Comparison of ENCODE assay signal across 8 mouse cellular contexts in the genomic region with DNA sequence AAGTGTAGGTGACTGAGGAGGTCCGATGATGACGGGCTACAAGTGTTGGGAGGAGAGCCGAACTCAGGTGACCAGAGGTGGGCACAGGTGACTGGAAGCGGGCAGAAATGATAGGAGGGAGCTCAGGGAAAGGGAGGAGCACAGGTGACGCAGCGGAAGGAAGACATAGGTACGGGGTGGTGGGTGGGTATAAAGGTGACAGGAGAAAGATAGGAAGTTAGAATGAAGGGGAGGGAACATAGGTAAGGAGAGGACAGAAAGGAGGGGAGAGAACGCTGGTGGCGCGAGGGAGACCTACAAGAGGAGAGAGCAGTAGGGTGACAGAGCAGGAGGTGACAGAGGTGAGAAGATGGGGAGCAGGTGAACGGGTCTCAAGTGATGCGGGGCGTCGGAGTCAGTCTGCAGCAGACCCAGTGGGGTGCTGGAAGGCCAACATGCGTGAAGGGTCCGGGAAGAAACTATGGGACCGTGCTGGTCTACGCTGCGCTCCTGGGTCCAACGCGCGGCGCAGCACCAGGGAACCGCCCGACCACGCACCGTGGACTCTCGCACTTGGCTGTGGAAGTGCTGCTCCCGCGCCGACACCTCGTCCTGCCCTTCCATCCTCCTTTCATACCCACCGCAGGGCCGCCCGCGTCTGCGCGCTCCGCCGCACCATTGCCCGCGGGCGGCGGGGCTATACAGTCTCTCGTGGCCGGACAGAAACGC. TPM values are rescaled to one million over a fixed set of nuclear protein-coding genes. Genes with fewer than 3 reads are reported as not detected.
DNase-seq lines count a peak whose midpoint lies in the region; ATAC-seq lines count a peak whose summit lies in the region.

No protein-coding gene starts in this region.

- H3K27me3 ChIP-seq in neural tube, embryonic 11.5 days (ENCODE audit: control insufficient read depth, insufficient read depth, low read length): no peaks in the 10 kb centered on the region
- H3K27me3 ChIP-seq in hindbrain, embryonic 13.5 days: no peaks in the 10 kb centered on the region
- H3K27me3 ChIP-seq in stomach, embryonic 16.5 days (ENCODE audit: control insufficient read depth, insufficient read depth, low read length): no peaks in the 10 kb centered on the region

- WGBS in neural tube, embryonic 11.5 days: under 1% methylated on average over 41 of the region's 47 CpGs
- under 1% methylated on average over 47 of the region's 47 CpGs for whole genome bisulfite sequencing in hindbrain, embryonic 13.5 days
- WGBS in stomach, embryonic 16.5 days: 1% methylated on average over 44 of the region's 47 CpGs

- H3K4me3 ChIP-seq in neural tube, embryonic 11.5 days (ENCODE audit: low read depth, low read length): peak overlapping the region; percentile 79
- H3K4me3 ChIP-seq in hindbrain, embryonic 13.5 days: peak overlapping the region; percentile 77
- H3K4me3 ChIP-seq in stomach, embryonic 16.5 days (replicated peaks; ENCODE audit: low read length): peak overlapping the region; percentile 95

- DNase-seq in neural tube, embryonic 11.5 days (ENCODE audit: low spot score): peak; percentile 15
- no peak for DNase-seq in neural tube, embryonic 10.5 days (ENCODE audit: extremely low spot score, low spot score)
- DNase-seq in cerebellum, postnatal 36 days: peak; percentile 37 to 42
- peak; percentile 10 to 32 for DNase-seq in left cerebral cortex, adult 9 months (ENCODE audit: low spot score in 2 of 2)
- DNase-seq in gastrocnemius, adult 8-10 months (ENCODE audit: low spot score in 2 of 2): no peak

- no peak overlapping the region for H3K27ac ChIP-seq in neural tube, embryonic 11.5 days (ENCODE audit: low read depth, low read length)
- H3K27ac ChIP-seq in hindbrain, embryonic 13.5 days: peak overlapping the region; percentile 87
- H3K27ac ChIP-seq in stomach, embryonic 16.5 days (ENCODE audit: low read length): peak overlapping the region; percentile 81

- peak overlapping the region; percentile 82 for H3K9ac ChIP-seq in neural tube, embryonic 11.5 days (ENCODE audit: low read length)
- peak overlapping the region; percentile 87 for H3K9ac ChIP-seq in hindbrain, embryonic 13.5 days
- H3K9ac ChIP-seq in stomach, embryonic 16.5 days (ENCODE audit: low read length): peak overlapping the region; percentile 88

- peak; percentile 85 for ATAC-seq in neural tube, embryonic 11.5 days (ENCODE audit: insufficient read depth, low FRiP score, low TSS enrichment)
- peak; percentile 88 for ATAC-seq in hindbrain, embryonic 13.5 days (ENCODE audit: low FRiP score)
- peak; percentile 57 for ATAC-seq in megakaryocyte, adult 5-6 weeks (ENCODE audit: poor library complexity, severe bottlenecking)
- ATAC-seq in stomach, embryonic 16.5 days (ENCODE audit: insufficient read depth, low FRiP score): peak; percentile 70

- H3K4me1 ChIP-seq in neural tube, embryonic 11.5 days (ENCODE audit: control insufficient read depth, insufficient read depth, low read length): no peaks in the 10 kb centered on the region
- H3K4me1 ChIP-seq in hindbrain, embryonic 13.5 days (replicated peaks): peaks cover 17% of the 10 kb centered on the region
- peaks cover 5% of the 10 kb centered on the region for H3K4me1 ChIP-seq in stomach, embryonic 16.5 days (ENCODE audit: control insufficient read depth, insufficient read depth, low read length)

- H3K4me2 ChIP-seq in neural tube, embryonic 11.5 days (ENCODE audit: low read depth): peak overlapping the region; percentile 90
- peak overlapping the region; percentile 88 for H3K4me2 ChIP-seq in hindbrain, embryonic 13.5 days
- H3K4me2 ChIP-seq in stomach, embryonic 16.5 days (ENCODE audit: low read depth, low read length): peak overlapping the region; percentile 96

- no peaks in the 10 kb centered on the region for H3K36me3 ChIP-seq in neural tube, embryonic 11.5 days (ENCODE audit: control insufficient read depth, insufficient read depth, low read length)
- no peaks in the 10 kb centered on the region for H3K36me3 ChIP-seq in hindbrain, embryonic 13.5 days
- H3K36me3 ChIP-seq in stomach, embryonic 16.5 days (ENCODE audit: control insufficient read depth, insufficient read depth, low read length): 0 out of 2 replicates have a peak, but pooled peaks cover 3% of the 10 kb centered on the region

- no peaks in the 10 kb centered on the region for H3K9me3 ChIP-seq in neural tube, embryonic 11.5 days (ENCODE audit: control insufficient read depth, low read length)
- no peaks in the 10 kb centered on the region for H3K9me3 ChIP-seq in hindbrain, embryonic 13.5 days
- H3K9me3 ChIP-seq in stomach, embryonic 16.5 days (replicated peaks; ENCODE audit: control insufficient read depth, low read length): no peaks in the 10 kb centered on the region

RNA-seq across cellular contexts. Expression of a gene that starts 0.4 kb away (rescaled TPM):
- polyA plus RNA-seq in neural tube, embryonic 11.5 days (2014; fragmentation: Nextera tagmentation; extraction: Ambion mirVana): 13.1 and 14.8 TPM in 2 replicates
- 30.7 and 30.9 TPM in 2 replicates for polyA plus RNA-seq in hindbrain, embryonic 13.5 days (2015; fragmentation: Nextera tagmentation; extraction: Ambion mirVana)
- 0.27 and 0.33 TPM in 2 replicates for total RNA-seq in megakaryocyte, adult 5-6 weeks (2015)
- total RNA-seq in megakaryocyte, adult 5-6 weeks (2017): 2.0 and 2.1 TPM in 2 replicates
- 11.2 and 12.2 TPM in 2 replicates for polyA plus RNA-seq in stomach, embryonic 16.5 days (2015; fragmentation: Nextera tagmentation; extraction: Ambion mirVana)
- total RNA-seq in gastrocnemius, adult 8-10 months (2022): 10 to 100 TPM in 2 of 4 experiments, 1 to 10 TPM in 2; 8.4 to 13.2 (median 10.3) TPM

RNA-seq across cellular contexts. Expression of a gene that starts 56.7 kb away (rescaled TPM):
- polyA plus RNA-seq in neural tube, embryonic 11.5 days (2014; fragmentation: Nextera tagmentation; extraction: Ambion mirVana): 20.0 and 26.7 TPM in 2 replicates
- polyA plus RNA-seq in hindbrain, embryonic 13.5 days (2015; fragmentation: Nextera tagmentation; extraction: Ambion mirVana): 21.7 and 22.2 TPM in 2 replicates
- 6.8 and 18.6 TPM in 2 replicates for total RNA-seq in megakaryocyte, adult 5-6 weeks (2015)
- 7.0 and 7.8 TPM in 2 replicates for total RNA-seq in megakaryocyte, adult 5-6 weeks (2017)
- polyA plus RNA-seq in stomach, embryonic 16.5 days (2015; fragmentation: Nextera tagmentation; extraction: Ambion mirVana): 26.5 and 28.5 TPM in 2 replicates
- 10 to 100 TPM; 10.2 to 14.0 (median 13.1) TPM for total RNA-seq in gastrocnemius, adult 8-10 months (2022)

Comparison
In these comparisons a context has a peak if more than half of its experiments do, and no peak if none do; other contexts are left out.
1. DNase-seq: peak in neural tube, embryonic 11.5 days (single experiment), cerebellum, postnatal 36 days (2 of 2) and left cerebral cortex, adult 9 months (2 of 2); none in neural tube, embryonic 10.5 days (single experiment) and gastrocnemius, adult 8-10 months (0 of 2).
2. Peak in every context shown above with its lines, with median percentiles within 50 percentile points of each other: ATAC-seq, H3K4me2 ChIP-seq, H3K4me3 ChIP-seq and H3K9ac ChIP-seq.